Mouse (Mus musculus): Measurements from ENCODE around the gene Zfp276.
"Not testable (repeated sequence)": the region's sequence is repeated elsewhere in the genome, so short reads cannot be mapped to it uniquely, and the experiment has no call there.

Zfp276 gene

GRCm38 (mm10) chr8:123245543-123245942 is 8.5 kb upstream of the Zfp276 start:
- no peak for DNase-seq

GRCm38 (mm10) chr8:123247748-123248147 is 6.2 kb upstream of the Zfp276 start:
- DNase-seq = no peak

GRCm38 (mm10) chr8:123248596-123248995 is 5.4 kb upstream of the Zfp276 start:
- no peak for DNase-seq

DNA sequence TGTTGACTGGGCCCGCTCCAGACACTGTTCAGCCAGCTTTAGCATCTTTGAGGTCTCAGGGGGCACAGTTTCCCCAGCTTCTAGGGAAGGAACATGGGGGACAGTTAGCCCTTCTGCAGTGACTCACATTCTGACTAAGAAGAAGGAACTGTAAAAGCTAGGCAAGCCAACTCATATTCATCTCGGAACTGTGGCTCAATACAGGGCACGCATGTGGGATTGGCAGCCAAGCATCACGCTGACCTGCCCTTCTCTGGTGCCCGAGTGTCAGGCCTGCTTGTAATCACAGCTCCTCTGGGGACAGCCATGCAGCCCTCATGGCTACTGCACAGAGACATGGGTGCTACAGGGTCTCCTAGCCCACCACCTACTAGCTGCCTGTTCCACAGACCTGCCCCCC is 3.1 kb upstream of the Zfp276 start:
- DNase-seq = no peak

DNA sequence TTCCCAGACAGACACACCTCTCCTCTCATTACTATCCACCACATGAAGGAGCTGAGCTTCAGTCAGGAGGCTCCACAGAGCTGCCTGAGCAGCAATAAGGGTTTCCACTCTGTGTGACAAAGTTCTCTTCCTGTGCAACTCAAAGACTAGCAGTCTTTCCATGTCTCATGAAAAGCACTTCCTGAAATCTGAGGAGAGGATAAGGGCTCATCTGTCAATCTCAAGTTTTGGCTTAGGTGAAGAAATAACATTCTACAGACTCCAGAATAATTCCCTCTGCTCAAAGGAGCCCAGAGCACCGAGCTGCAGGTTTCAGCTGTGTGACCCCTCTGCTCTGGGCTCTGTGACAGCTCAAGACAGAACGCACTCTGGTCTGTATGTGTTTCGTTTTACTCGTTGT is 1.1 kb upstream of the Zfp276 start:
- DNase-seq = no peak

- no peak for DNase-seq
These were observed 420 bp upstream of the Zfp276 start for GRCm38 (mm10) chr8:123253451-123254098.

- DNase-seq = peak in 1 of 2 experiments; percentile 7
These were observed 1.2 kb downstream of the Zfp276 start for GRCm38 (mm10) chr8:123255170-123255569.

DNA sequence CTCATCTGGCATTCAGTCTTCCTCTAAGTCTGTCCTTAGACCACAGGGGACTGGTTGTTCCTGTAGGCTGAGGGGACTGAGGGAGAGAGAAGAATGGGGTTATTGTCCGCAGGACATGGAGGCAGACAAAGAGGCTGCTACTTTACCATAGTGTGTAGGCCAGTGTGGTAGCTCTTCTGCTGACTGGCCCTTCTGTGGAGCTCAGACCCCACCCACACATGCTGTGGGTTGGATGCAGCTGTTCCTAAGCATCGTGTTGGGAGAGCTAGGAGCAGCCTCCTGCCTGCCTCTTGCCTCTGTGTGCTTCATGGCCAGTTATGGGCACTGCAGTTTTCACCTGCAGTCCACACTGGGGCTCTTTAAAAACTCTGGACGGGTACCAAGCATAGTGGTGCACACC is 3.1 kb downstream of the Zfp276 start:
- no peak for DNase-seq

DNA sequence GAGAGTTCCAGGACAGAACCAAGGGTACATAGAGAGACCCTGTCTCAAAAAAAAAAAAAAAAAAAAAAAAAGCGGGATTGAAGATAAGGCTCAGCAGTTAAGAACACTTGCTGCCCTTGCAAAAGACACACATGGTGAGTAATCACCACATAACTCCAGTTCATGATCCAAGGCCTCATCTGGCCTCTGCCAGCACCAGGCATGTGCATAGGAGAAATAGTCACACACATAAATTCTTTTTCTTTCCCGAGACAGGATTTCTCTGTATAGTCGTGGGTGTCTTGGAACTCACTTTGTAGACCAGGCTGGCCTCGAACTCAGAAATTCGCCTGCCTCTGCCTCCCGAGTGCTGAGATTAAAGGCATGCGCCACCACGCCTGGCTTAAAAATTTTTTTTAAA is 3.6 kb downstream of the Zfp276 start:
- DNase-seq = not testable (repeated sequence)

- DNase-seq = no peak
These were observed 14.1 kb downstream of the Zfp276 start for GRCm38 (mm10) chr8:123267926-123268656.

GRCm38 (mm10) chr8:123271147-123271546 is 17.2 kb downstream of the Zfp276 start:
- no peak for DNase-seq

GRCm38 (mm10) chr8:123271901-123272300 is 17.9 kb downstream of the Zfp276 start:
- DNase-seq = no peak

- DNase-seq = no peak
These were observed 20.5 kb downstream of the Zfp276 start for GRCm38 (mm10) chr8:123274447-123274846.

- DNase-seq = no peak
These were observed 21.1 kb downstream of the Zfp276 start for GRCm38 (mm10) chr8:123275096-123275495.

- no peak for DNase-seq
These were observed 24.4 kb downstream of the Zfp276 start for GRCm38 (mm10) chr8:123278445-123278844.

DNA sequence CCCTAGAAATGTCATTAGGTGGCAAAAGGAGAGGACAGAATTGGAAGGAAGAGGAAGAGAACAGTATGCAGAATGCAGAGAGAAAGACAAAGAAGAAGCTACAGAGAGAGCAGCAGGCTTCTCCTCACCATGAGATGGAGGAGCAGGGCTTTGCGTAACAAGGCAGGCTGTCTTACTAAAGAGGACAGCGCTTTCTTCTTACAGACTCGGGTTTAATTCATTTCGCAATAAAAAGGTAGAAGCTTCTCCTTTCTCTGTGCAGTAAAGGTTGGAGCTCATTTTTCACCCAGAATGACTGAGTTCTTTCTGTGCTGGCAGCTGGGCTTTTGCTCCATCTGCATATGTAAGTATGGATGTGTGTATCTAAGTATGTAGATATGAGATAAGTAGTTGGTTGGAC is 25.8 kb downstream of the Zfp276 start:
- no peak for DNase-seq

- DNase-seq = no peak
These were observed 26.5 kb downstream of the Zfp276 start for GRCm38 (mm10) chr8:123280302-123281094.

GRCm38 (mm10) chr8:123282994-123283393 is 29.0 kb downstream of the Zfp276 start:
- peak; percentile 58 to 59 for DNase-seq

DNA sequence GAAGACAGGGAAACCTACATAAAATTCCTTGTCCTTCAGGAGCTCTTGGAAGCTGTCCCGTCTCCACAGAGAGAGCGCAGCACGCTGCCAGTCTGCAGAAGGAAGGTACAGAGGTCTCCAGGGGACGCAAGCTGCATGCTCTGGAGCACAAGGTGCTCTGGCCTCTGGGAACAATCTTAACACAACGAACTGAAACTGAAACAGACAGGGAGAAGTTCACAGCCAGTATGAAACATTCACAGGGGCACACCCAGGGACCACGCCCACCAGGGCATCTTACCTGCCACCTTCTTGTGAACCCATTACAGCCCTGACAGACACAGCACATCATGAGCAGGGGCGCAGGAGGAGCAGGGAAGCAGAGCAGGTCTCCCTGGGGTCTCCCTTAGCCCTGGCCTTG is 30.0 kb downstream of the Zfp276 start:
- DNase-seq = peak; percentile 58 to 63

DNA sequence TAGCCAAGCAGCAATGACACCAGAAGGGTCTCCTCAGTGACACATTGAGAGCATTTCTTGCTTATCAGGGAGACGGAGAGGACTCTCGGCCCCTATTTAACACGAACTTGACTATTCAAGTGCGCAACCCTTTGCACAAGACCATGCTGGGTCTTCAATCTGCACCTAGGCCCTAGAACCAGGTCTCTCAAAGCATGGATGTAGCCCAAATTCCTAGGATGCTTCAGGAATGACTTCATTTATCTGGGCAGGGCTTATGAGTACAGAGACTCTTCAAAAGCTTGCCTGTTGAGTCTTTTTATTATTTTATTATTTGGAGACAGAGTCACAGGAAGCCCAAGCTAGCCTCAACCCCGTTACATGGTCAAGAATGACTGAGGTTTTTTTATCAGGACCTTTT is 30.5 kb downstream of the Zfp276 start:
- no peak for DNase-seq

GRCm38 (mm10) chr8:123287362-123287761 is 33.4 kb downstream of the Zfp276 start:
- no peak for DNase-seq

DNA sequence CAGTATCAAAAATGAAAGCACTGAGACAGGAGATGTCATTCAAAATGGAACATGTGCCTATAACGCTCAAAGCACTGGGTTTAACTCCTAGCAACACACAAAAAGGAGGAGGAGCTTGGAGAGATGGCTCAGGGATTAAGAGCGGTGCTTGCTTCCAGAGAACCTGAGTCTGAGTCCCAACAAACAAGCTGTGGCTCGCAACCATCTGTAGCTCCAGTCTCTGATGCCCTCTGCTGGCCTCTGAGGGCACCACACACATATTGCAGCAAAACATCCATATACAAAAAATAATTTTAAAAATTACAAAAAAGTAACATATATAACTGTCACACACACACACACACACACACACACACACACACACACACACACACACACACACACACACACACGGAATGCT is 36.2 kb downstream of the Zfp276 start:
- DNase-seq = peak; percentile 60 to 63

- no peak for DNase-seq
These were observed 36.7 kb downstream of the Zfp276 start for GRCm38 (mm10) chr8:123290679-123291078.

- DNase-seq = no peak
These were observed 37.7 kb downstream of the Zfp276 start for GRCm38 (mm10) chr8:123291716-123292115.

Measured in B cell, adult 2 months (primary cell).